Mouse (Mus musculus): ENCODE measurements around the gene Slco3a1.
"Not testable (repeated sequence)": the region's sequence is repeated elsewhere in the genome, so short reads cannot be mapped to it uniquely, and the experiment has no call there.

Slco3a1 gene

GRCm38 (mm10) chr7:74427135-74427534 is 127.4 kb downstream of the Slco3a1 start:
- DNase-seq (ENCODE audit: low spot score), result no peak

- DNase-seq (ENCODE audit: low spot score), result no peak
Measured at GRCm38 (mm10) chr7:74425941-74426340, 128.6 kb downstream of the Slco3a1 start.

DNA sequence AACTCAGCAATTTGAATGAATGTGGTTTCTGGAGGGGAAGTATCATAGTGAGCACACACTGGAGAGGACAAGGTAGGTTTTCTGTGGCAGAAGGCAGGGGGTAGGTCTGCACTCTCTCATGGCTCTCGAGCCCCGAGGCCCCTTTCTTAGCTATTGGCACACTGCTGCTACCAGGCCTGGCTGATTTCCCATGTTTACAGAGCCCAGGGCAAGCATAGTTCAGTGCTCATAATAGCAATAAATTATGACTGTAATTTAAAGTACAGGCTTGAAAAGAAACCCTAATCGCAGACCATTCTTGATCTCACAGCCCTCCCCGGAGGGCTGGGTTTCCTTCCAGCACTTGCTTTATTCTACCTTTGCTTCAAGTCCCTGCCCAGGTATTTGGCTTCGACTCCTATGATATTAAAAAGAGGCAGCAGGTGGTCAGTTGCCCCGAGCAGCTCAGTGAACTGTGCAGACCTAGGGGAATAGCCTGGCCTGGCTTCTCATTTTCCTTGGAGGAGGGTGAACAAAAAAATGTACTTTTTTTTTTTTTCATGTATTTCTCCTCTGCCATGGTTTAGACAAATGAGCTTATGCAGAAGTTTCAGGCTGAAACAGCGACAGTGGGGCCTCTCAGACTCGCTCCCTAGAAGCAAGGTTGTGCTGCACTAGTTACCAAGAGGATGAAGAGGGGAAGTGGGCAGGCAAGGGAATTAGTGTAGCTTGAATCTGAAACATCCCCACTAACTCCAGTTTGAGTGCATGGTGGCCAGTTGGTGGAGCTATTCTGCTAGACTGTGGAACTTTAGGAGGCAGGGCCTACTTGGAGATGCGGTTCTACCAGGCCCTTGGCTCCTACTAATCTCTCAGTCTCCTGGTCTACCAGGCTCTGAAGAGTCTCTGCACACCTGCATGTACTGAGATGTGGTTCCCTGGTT is 130.4 kb downstream of the Slco3a1 start:
- no peak for DNase-seq (ENCODE audit: low spot score)

DNA sequence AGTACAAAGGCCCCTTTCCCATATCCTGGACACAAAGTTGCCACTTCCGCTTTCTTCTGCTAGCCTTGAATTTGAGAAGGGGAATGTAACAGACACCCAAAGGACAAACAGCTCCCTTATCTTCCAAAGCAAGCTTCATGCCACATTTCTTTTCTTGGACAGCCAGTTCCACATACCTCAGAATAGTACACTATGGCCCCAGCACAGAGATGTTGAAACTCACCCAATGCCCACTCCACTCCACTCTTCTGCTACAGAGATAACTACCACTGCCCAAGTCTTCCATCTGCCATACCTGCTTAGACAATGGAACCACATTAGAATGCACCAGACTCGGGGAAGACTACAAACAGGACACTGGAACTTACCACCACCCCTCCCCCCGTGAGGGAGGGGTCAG is 131.3 kb downstream of the Slco3a1 start:
- no peak for DNase-seq (ENCODE audit: low spot score)

DNA sequence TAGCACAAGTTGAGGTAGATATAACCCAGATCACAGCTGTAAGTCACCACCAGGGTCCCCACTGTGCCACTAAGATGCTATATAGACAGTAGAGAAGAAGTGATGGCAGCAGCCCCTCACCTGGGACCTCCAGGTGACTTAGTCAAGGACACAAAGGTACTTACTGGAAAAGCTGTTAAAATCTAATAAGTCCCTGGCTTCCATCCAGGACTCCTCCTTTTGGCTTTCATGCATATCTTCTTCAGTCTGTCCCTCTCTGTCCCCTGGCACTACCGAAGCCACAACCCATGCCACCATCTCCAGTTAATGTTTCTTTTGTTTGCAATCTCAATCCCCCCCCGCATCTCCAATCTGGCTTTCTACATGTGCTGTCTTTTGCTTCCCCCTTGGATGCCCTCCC is 131.8 kb downstream of the Slco3a1 start:
- no peak for DNase-seq (ENCODE audit: low spot score)

DNA sequence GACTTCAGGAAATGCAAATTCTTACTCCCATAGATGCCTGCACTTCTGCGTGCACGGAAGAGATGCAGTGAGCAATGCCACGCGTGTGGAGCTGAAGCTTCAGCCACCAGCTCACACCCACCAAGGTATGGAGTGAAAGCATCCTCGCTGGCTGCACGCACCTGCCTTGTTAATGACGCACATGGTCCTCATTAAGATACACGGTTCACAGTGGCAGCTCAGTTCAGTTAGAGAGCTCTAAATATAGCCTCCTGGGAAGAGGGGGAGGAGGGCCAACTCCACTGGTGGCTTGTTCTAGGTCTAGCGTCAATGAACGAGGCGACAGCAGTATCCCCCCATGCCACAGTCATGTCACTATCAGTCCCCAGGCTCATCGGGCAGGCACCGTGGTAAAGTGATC is 132.6 kb downstream of the Slco3a1 start:
- DNase-seq (ENCODE audit: low spot score), result no peak

GRCm38 (mm10) chr7:74421591-74421990 is 133.0 kb downstream of the Slco3a1 start:
- DNase-seq (ENCODE audit: low spot score), result no peak

- DNase-seq (ENCODE audit: low spot score), result no peak
Measured at GRCm38 (mm10) chr7:74419706-74420105, 134.9 kb downstream of the Slco3a1 start.

- DNase-seq (ENCODE audit: low spot score), result no peak
Measured at GRCm38 (mm10) chr7:74417009-74417408, 137.6 kb downstream of the Slco3a1 start.

- DNase-seq (ENCODE audit: low spot score), result no peak
Measured at GRCm38 (mm10) chr7:74415241-74415640, 139.3 kb downstream of the Slco3a1 start.

- no peak for DNase-seq (ENCODE audit: low spot score)
Measured at GRCm38 (mm10) chr7:74413738-74414716, 140.6 kb downstream of the Slco3a1 start.

DNA sequence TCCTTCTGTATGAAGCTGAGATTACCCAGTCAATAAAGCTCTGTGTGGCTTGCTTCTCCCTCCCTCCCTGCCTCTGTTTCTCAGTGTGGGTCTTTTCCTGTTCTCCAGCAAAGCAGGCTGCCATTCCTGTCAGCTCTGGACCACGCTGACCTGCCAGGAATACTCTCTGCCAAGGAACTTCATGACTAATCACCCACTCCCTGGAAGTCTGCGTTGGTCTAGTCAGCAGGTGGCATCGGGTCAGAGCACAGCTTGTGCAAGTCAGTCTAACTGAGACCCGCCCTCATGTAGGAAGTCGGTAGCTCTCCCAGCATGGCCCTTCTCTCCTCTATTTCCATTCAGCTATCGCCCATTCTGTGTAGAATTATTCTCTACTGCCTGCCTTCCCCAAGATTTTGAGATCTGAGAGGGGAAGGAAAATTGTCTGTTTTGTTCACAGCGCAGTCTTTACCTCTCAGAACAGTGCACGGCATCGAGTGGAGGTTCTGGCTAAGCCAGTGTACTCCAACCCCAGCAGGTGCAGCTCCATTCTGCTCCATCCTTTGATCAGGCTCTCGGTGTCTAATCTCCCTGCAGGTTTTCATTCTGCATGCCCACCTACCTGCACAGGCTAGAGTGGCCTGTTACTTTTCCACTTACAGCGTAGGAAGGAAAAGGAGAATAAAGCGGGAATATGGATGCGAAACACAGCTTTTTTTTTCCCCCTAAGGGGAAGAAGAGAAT is 145.8 kb downstream of the Slco3a1 start:
- no peak for DNase-seq (ENCODE audit: low spot score)

DNA sequence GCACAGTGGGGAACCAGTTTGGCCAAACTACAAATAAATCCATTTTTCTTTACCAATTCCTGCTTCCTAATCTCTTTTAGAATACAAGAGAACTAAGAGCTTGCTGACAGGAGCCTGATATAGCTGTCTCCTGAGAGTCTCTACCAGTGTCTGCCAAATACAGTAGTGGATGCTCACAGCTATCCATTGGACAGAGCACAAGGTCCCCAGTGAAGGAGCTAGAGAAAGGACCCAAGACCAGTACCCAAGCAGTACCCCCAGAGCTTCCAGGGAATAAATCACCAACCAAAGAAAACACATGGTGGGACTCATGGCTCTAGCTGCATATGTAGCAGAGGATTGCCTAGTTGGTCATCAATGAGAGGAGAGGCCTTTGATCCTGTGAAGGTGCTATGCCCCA is 146.7 kb downstream of the Slco3a1 start:
- DNase-seq (ENCODE audit: low spot score), result not testable (repeated sequence)

DNA sequence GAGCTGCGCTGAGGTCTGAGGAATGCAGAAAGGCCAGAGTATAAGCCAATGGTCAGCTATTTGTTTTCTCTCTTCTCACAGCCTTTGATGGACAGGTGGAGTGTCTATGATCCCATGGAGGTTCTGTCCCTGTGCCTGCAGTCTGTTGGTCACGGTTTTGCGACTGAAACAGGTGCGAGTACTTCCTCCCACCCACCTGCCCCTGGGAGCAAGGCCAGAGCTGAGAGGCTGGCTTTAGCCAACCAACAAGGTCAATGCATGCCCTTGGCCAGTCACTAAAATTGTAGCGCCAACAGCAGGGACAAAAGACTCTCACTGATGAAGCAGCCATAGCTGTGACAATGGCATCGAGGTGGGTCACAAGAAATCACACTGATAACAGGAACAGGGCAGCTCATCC is 154.9 kb downstream of the Slco3a1 start:
- no peak for DNase-seq (ENCODE audit: low spot score)

DNA sequence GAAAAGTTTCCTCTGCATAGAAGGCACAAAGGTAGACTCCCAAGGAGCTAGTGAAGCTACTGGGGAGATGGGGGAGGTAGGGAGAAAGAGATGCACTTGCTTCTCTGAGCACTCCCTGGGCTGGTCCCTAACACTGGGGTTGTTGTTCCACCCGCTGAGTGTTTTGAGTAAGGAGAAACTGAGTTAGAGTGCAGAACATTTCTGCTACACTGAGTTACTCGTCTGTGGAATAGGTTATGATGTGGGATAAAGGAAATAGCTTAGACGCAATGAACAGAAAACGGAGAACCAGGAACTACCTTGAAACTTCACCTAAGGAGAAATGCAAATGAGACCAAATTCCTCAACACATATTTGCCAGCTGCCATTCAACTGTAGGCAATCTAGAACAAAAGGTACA is 155.4 kb downstream of the Slco3a1 start:
- no peak for DNase-seq (ENCODE audit: low spot score)

DNA sequence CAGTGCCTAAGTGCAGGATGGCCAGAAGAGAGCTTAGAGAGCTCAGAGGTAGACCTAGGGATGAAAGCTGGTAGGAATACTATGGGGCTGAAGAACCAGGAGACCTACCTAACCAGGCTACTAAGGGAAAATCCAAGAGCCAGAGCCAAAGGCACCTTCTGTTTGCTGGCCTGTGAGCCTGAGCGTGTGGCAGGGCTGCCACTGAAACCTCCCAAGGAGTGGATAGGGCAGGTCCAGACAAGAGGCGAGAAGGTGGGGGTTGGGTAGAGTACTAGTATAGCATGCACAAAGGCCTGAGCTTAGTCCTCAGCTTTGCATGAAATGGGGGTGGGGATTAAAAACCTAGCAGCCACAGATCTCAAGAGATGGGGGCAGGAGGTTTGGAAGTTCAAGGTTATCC is 156.3 kb downstream of the Slco3a1 start:
- DNase-seq (ENCODE audit: low spot score), result no peak

DNA sequence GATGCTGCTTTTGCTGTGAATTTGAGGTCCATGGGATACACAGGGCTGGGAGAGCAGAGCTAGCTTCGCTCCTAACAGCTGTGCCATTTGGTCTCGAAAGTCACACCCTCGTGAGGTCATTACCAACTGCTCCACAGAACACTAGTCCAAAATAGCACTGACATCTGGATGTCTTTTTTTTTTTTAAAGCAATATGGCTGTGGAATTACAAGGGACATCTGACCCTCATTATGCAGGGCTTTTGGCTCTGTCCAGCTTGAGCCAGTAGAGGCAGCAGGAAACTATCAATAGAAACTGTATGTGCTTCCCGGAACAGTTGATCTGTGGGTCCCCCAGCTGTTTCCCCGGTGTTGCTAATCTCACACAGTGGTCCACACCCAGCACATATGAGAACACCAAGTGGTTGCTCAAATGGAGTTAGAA is 163.1 kb downstream of the Slco3a1 start:
- no peak for DNase-seq (ENCODE audit: low spot score)

GRCm38 (mm10) chr7:74389570-74389969 is 165.0 kb downstream of the Slco3a1 start:
- DNase-seq (ENCODE audit: low spot score), result no peak

DNA sequence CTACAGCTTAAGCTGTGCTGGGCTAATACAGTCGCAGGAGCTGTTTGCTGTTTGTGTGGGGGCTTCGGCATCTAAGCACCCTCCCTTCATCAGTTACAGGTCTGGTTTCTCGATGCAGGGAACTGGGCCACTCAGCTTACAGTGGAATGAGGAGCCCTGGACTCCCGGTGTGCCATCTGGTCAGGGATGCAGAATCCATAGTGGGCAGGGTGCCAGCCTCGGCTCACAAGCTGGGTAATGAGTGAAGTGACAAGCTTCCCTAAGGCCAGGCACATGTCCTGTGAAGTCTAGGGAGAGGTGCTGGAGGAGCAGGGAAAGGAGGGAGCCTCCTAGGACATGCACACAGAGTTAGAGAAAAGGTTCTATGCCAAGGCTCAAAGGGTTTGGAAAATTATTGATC is 168.3 kb downstream of the Slco3a1 start:
- DNase-seq (ENCODE audit: low spot score), result no peak

DNA sequence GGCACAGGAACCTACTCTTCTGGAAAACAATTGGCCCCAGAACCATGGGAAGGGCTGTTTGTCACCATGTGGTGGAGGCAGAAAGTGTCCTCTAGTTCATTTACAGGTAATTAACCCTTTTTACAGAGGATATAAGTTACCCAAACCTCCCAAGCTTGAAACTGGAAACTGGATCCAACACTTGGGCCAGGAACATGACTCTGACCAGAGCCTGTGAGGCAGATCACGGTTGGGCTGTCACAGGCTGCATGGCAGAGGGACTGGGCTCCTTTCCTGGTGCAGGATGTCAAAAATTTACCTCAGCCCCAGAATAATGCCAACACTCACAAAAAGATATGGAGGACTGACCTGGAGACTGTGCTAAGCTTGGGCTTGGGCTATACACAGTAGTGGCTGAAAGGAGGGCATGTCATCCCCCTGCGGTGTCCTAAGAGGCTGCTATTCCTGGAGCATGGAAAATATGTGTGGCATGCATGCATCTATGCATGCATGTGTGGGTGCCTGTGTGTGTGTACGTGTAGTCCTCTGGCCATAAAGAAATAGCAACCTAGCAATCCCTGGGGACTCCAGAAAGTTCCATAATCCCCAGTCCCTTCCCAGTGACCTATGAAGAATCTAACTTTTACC is 171.4 kb downstream of the Slco3a1 start:
- no peak for DNase-seq (ENCODE audit: low spot score)

- DNase-seq (ENCODE audit: low spot score), result no peak
Measured at GRCm38 (mm10) chr7:74382286-74382685, 172.3 kb downstream of the Slco3a1 start.

DNA sequence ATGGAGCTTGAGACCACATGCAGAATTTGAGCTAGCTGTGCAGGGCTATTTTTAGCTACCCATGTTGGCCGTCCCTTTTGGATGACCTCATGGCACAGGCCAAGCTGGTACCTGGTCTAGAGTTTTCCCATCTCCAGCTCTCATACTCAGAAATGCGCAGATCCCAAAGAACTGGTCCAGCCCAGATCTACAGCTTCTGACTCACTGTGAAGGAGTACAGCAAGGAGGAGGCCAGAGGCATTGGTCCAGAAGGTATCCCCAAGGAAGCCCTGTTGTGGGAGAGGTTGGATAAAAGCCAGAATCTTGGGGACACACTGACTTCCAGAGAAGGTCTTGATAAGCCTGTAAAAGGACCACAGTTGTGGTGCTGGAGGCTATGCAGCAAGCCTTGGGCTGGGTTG is 172.7 kb downstream of the Slco3a1 start:
- no peak for DNase-seq (ENCODE audit: low spot score)
